Mouse (Mus musculus): ENCODE data around the gene Rlbp1. TPM values are rescaled to one million over a fixed set of nuclear protein-coding genes. Genes with fewer than 3 reads are reported as not detected.
A peak's percentile ranks its signal among the peaks of the same experiment; 100 is the strongest.

Rlbp1 gene
- total and polyA plus RNA-seq, 3 experiments = 0.12 to 0.17 TPM; not detected in 1

DNA sequence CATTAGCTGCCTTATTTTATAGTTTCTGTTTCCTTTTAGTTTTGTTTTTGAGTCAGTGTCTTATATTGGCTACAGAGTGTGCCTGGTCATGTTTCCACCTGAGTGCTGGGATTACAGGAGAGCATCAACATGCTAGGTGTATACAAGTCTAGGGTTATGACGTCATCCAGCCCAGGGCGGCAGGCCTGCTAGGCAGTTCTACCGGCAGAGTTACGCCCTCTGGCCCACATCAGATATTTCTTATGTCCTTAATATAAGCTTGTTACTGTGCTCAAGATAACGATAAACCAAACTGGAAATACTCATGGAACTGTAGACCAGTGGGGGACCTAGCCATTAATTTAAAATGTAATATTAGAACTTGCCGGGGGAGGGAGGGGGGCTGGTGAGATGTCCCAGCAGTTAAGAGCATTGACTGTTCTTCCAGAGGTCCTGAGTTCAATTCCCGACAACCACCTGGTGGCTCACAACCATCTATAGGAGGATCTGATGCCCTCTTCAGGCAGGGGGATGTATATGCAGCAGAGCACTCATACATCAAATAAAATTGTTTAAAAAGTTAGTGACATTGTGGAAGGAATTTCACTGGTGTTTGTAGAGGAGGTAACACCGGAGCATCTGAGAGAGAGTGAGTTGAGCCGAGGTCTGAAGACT lies 6.1 kb upstream of the Rlbp1 start (continued):
- no peak for TF ChIP-seq KAT2A (conservative IDR thresholded peaks at IDR 0.05; ENCODE audit: low read depth, low read length)
- no peak for TF ChIP-seq NRF1 (IDR thresholded peaks at IDR 0.05; ENCODE audit: insufficient read depth, low read depth, low read length, poor library complexity, severe bottlenecking)
- no peak for TF ChIP-seq TAL1 (IDR thresholded peaks at IDR 0.05; ENCODE audit: low read length)
- TF ChIP-seq BHLHE40 (IDR thresholded peaks at IDR 0.05; ENCODE audit: borderline replicate concordance, low read depth, low read length) = no peak

DNA sequence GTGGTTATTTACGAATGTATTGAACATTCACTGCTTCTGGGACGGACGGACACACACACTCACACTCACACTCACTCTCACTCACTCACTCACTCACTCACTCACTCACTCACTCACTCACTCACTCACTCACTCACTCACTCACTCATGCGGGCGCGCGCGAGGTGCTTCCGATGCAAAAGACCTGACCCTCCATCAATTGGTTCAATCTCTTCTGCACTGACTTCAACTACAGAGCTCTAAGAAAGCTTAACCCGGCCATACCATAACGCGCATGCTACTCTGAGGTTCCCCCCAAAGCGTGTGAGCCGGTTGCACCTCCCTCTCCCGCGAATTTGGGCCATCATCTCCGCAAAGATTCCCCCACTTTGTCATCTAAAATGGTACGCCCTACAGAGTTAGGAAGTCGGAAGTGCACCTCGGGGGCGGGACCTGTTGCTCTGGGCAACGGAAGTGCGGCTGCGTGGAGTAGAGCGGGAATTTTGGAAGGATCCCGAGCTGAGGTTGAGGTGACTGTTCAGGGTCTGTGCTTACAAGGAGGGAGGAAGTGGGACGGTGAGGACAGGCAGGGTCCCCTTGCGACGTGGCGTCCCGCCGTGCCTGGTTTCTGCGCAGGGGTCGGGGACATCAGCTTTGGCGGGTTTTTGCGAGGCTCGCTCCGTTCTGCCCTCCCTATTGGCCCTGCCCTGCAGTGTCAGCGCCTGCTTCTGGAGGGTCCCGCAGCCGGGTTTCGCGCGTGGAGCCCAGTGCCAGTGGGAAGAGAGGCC lies 5.2 kb upstream of the Rlbp1 start, which contains the start of gene Fanci:
Gene Fanci (plus strand): TSS at position 47 of the 767 bp plus-strand sequence.
- Histone ChIP-seq H3K4me1 (ENCODE audit: control insufficient read depth in 1 of 2, insufficient read depth in 2 of 2, low read length in 2 of 2) (peaks cover 0 to 5% of the 10 kb centered on the region in 2 experiments; a peak in 2 of 4 replicates), H3K27me3 (ENCODE audit: control insufficient read depth in 1 of 2, insufficient read depth in 2 of 2, low read length in 2 of 2) (no peaks in the 10 kb centered on the region), H3K9ac (ENCODE audit: control insufficient read depth, low read depth, low read length, poor library complexity, severe bottlenecking) (peak within 1 kb of the TSS; percentile 86), H3K79me2 (ENCODE audit: control insufficient read depth, insufficient read depth, low read length, poor library complexity) (peaks cover 3% of the 10 kb centered on the region; the same call in 1 of the 2 replicates), H3K9me3 (replicated peaks; ENCODE audit: insufficient read depth, low read length) (no peaks in the 10 kb centered on the region), H3K4me3 (ENCODE audit: control insufficient read depth in 1 of 2, insufficient read depth in 1 of 2, low read depth in 2 of 2, low read length in 2 of 2) (peak within 1 kb of the TSS; percentile 60 to 86), H3K27ac (ENCODE audit: control insufficient read depth, low read depth, low read length) (peak within 1 kb of the TSS; percentile 79), H3K36me3 (ENCODE audit: control insufficient read depth in 1 of 2, insufficient read depth in 2 of 2, low read length in 2 of 2) (peaks cover 0 to 8% of the 10 kb centered on the region in 2 experiments; a peak in 2 of 4 replicates)
- peak; percentile 97 for DNase-seq (ENCODE audit: low read depth, low spot score)
- TF ChIP-seq MAX (IDR thresholded peaks at IDR 0.05; ENCODE audit: low read length) = peak; percentile 79; the same call in 1 of the 2 replicates
- no peak for TF ChIP-seq RAD21 (IDR thresholded peaks at IDR 0.05; ENCODE audit: low read depth, low read length)
- 0 out of 2 replicates have a peak, but pooled peaks have one; percentile 41 for TF ChIP-seq JUND (IDR thresholded peaks at IDR 0.05; ENCODE audit: low read depth, low read length)
- 0 out of 2 replicates have a peak, but pooled peaks have one; percentile 5 for TF ChIP-seq ETS1 (IDR thresholded peaks at IDR 0.05; ENCODE audit: low read depth, low read length)
- 0 out of 2 replicates have a peak, but pooled peaks have one; percentile 24 for TF ChIP-seq BHLHE40 (IDR thresholded peaks at IDR 0.05; ENCODE audit: borderline replicate concordance, low read depth, low read length)
- TF ChIP-seq RCOR1 (IDR thresholded peaks at IDR 0.05; ENCODE audit: low read depth, low read length) = no peak
- TF ChIP-seq TCF12 (IDR thresholded peaks at IDR 0.05; ENCODE audit: low read depth, low read length) = 0 out of 2 replicates have a peak, but pooled peaks have one; percentile 24
- TF ChIP-seq MEF2A (IDR thresholded peaks at IDR 0.05; ENCODE audit: extremely low read depth, insufficient replicate concordance, low read depth, low read length, poor library complexity, severe bottlenecking) = no peak
- peak; percentile 99 for TF ChIP-seq CHD1 (IDR thresholded peaks at IDR 0.05; ENCODE audit: low read depth, low read length)
- peak; percentile 82 for TF ChIP-seq HCFC1 (IDR thresholded peaks at IDR 0.05; ENCODE audit: low read depth, low read length)
- TF ChIP-seq ELF1 (IDR thresholded peaks at IDR 0.05; ENCODE audit: low read depth, low read length) = peak; percentile 88
- TF ChIP-seq NRF1 (IDR thresholded peaks at IDR 0.05; ENCODE audit: insufficient read depth, low read depth, low read length, poor library complexity, severe bottlenecking) = 0 out of 2 replicates have a peak, but pooled peaks have one; percentile 27
- TF ChIP-seq CTCF (IDR thresholded peaks at IDR 0.05 in 2 of 3, conservative IDR thresholded peaks at IDR 0.05 in 1 of 3; ENCODE audit: control insufficient read depth in 1 of 3, insufficient read depth in 1 of 3, low read depth in 2 of 3, low read length in 3 of 3, poor library complexity in 1 of 3, severe bottlenecking in 1 of 3) = no peak
- peak; percentile 80 for TF ChIP-seq TBP (IDR thresholded peaks at IDR 0.05; ENCODE audit: low read depth, low read length)
- TF ChIP-seq GATA1 (IDR thresholded peaks at IDR 0.05; ENCODE audit: low read depth, low read length) = no peak
- TF ChIP-seq ZMIZ1 (IDR thresholded peaks at IDR 0.05; ENCODE audit: low read depth, low read length) = peak; percentile 47; the same call in 1 of the 2 replicates
- TF ChIP-seq MYC (IDR thresholded peaks at IDR 0.05; ENCODE audit: low read depth, low read length) = peak; percentile 61; the same call in 1 of the 2 replicates
- TF ChIP-seq NELFE (IDR thresholded peaks at IDR 0.05; ENCODE audit: low read depth, low read length) = peak; percentile 73
- peak; percentile 72 for TF ChIP-seq MXI1 (IDR thresholded peaks at IDR 0.05; ENCODE audit: low read depth, low read length)
- no peak for TF ChIP-seq ZKSCAN1 (IDR thresholded peaks at IDR 0.05; ENCODE audit: low read depth, low read length)
- TF ChIP-seq POLR2AphosphoS2 (IDR thresholded peaks at IDR 0.05; ENCODE audit: low read length) = peak; percentile 62; the same call in 1 of the 2 replicates
- peak; percentile 72 for TF ChIP-seq SIN3A (IDR thresholded peaks at IDR 0.05; ENCODE audit: low read length)
- TF ChIP-seq USF2 (IDR thresholded peaks at IDR 0.05; ENCODE audit: borderline replicate concordance in 1 of 2, insufficient read depth in 1 of 2, low read depth in 1 of 2, low read length in 2 of 2) = no peak
- TF ChIP-seq MYB (IDR thresholded peaks at IDR 0.05; ENCODE audit: low read depth, low read length) = no peak
- peak; percentile 74 to 84 for TF ChIP-seq POLR2A (IDR thresholded peaks at IDR 0.05; ENCODE audit: control insufficient read depth in 1 of 2, insufficient read depth in 1 of 2, low read depth in 1 of 2, low read length in 2 of 2, poor library complexity in 1 of 2)
- TF ChIP-seq TAL1 (IDR thresholded peaks at IDR 0.05; ENCODE audit: low read length) = no peak
- TF ChIP-seq USF1 (IDR thresholded peaks at IDR 0.05; ENCODE audit: low read depth, low read length) = no peak
- TF ChIP-seq UBTF (IDR thresholded peaks at IDR 0.05; ENCODE audit: borderline replicate concordance, insufficient read depth, low read depth, low read length) = no peak
- peak; percentile 92 for TF ChIP-seq E2F4 (IDR thresholded peaks at IDR 0.05; ENCODE audit: borderline replicate concordance, low read depth, low read length)
